Mouse (Mus musculus): ENCODE data around the gene Mcl1. TPM values are rescaled to one million over a fixed set of nuclear protein-coding genes. Genes with fewer than 3 reads are reported as not detected.
"Not testable (repeated sequence)": the region's sequence is repeated elsewhere in the genome, so short reads cannot be mapped to it uniquely, and the experiment has no call there.

Mcl1 gene
- polyA plus RNA-seq, 1 experiment from 2014 or later, result 54.1 TPM

DNA sequence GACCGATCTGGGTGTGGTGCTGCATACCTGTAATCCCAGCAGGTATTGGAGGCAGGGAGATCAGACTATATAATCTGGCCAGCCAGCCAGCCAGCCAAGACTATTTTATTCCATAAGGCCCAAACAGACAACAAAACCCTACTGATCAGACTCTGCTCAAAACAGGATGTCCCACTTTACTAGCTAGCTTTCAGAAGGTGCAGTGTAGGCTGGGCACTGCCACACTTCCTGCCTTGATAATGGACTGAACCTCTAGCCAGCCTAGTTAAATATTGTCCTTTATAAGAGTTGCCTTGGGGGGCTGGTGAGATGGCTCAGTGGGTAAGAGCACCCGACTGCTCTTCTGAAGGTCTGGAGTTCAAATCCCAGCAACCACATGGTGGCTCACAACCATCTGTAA, 32.0 kb downstream of the Mcl1 start:
- H3K36me3 ChIP-seq; H3K27me3 ChIP-seq (replicated peaks); H3K4me2 ChIP-seq; H3K9ac ChIP-seq; H3K9me3 ChIP-seq; ATAC-seq (ENCODE audit: insufficient read depth, low FRiP score, low read depth); H3K4me3 ChIP-seq (replicated peaks): not testable (repeated sequence)
- H3K27ac ChIP-seq, result 0 out of 2 replicates have a peak overlapping the region, but pooled peaks have one; percentile 32
- peaks cover 25% of the 10 kb centered on the region for H3K4me1 ChIP-seq
- WGBS, result 79% methylated on average over 2 of the region's 2 CpGs

DNA sequence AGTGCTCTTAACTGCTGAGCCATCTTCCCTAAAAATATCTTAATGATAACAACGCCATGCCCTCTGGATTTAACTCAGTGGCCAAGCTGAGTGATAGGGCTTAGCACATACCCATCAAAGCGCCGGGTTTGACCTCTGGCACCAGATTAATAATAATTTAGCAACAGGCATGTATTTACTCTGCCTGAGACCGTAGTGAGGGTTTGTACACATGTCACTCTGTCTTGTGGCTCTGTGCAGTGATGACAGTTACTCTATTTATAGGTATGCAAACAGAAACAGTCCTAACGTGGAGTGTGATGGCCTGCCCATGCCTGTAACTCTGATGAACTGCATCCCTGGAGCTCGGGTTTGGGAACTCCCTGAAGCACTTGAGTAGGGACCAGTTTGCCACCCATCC, 34.1 kb downstream of the Mcl1 start:
- no peak overlapping the region for H3K4me3 ChIP-seq (replicated peaks)
- ATAC-seq (ENCODE audit: insufficient read depth, low FRiP score, low read depth), result no peak
- H3K36me3 ChIP-seq, result no peaks in the 10 kb centered on the region
- H3K4me2 ChIP-seq, result no peak overlapping the region
- H3K27me3 ChIP-seq (replicated peaks), result no peaks in the 10 kb centered on the region
- WGBS, result 56% methylated on average over 6 of the region's 6 CpGs
- H3K9ac ChIP-seq, result no peak overlapping the region
- no peak overlapping the region for H3K27ac ChIP-seq
- H3K4me1 ChIP-seq, result peaks cover 14% of the 10 kb centered on the region; the same call in 1 of the 2 replicates
- no peaks in the 10 kb centered on the region for H3K9me3 ChIP-seq

DNA sequence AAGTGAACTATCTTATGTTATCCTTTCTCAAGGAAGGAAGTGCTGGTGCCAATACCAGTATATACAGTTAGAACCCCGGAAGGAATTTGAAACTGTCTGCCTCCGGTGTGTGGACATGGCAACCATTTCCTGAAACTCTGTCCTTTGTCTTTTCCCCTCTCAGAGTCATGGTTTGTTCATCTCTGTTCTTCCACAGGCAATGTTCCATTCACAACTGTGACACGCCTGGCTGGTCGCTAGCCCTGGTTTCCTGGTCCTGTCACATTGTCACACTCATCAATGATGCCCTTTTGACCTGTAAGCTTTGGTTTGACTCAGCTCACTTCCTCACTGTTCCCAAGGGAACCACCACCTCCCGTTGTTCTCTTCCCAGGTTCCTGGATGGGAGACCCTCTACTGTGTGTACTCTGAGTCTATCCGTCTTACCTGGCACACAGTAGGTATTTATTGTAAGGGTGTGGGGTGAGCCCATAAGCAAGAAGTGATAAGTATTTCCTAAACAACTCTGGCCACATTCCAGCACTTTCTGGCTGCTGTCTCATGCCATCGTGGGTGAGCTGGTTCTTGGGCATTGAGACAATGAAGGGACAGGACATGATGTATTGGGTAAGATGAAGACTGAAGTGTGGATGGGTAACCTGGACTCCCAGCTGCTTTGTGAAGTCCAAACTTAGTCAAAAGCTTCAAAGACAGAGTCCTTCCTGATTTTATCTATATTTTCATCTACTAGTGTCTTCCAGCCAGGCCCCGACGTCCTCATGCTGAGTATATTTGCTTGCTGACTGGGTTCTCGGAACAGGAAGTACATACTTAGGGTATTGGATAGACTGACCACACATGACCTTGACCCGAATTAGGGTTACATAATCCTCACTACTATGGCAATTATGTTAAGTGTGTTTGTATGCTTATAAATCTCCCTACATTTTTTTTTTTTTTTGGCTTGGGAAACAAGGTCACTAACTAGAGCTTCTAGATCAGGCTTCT, 35.5 kb downstream of the Mcl1 start:
- no peak overlapping the region; the same call in 1 of the 2 replicates for H3K27ac ChIP-seq
- ATAC-seq (ENCODE audit: insufficient read depth, low FRiP score, low read depth), result no peak

DNA sequence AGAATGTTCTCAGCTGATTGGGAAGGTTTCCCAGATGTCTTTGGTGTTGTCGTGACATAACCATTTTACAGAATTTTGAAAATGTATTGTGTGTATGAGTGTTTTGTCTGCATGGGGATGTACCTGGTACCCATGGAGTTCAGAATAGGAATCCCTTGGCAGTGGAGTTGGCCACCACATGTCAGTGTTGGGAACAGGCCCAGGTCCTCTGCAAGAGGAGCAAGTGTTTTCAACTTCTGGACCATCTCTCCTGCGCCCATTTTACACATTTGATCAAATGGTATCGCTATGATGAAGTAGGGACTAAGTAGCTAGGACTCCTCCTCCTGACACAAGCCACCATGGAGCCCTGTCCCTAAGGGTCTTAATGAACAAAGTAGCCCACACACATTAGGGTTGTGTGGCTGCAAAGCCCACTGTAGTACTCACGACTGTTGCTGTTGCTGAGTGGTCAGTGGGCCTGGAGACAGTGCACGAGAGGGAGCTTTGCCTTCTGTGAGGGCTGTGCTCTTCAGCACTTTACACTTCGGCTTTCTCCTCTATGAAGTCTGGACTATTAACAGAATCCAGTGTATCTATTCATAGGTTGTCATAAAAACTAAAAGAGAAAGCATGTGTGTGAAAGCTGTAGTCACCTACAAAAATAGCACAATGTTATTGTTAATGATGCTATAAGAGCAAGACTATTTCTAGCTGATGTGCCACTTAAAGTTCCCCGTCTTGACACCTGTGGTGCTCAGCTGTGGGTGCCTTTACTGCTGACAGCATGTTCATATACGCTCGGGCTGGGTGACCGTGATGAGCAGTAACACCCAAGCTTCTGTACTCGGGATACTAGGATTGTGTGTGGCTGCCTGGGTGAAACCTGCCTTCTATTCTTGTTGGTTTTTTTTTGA, 36.5 kb downstream of the Mcl1 start:
- H3K27ac ChIP-seq, result no peak overlapping the region
- peaks cover 5% of the 10 kb centered on the region; the same call in 1 of the 2 replicates for H3K4me1 ChIP-seq
- no peak overlapping the region for H3K4me3 ChIP-seq (replicated peaks)
- no peaks in the 10 kb centered on the region for H3K27me3 ChIP-seq (replicated peaks)
- no peak for ATAC-seq (ENCODE audit: insufficient read depth, low FRiP score, low read depth)
- no peak overlapping the region for H3K4me2 ChIP-seq
- H3K9ac ChIP-seq, result no peak overlapping the region
- no peaks in the 10 kb centered on the region for H3K9me3 ChIP-seq
- WGBS, result 84% methylated on average over 11 of the region's 11 CpGs
- no peaks in the 10 kb centered on the region for H3K36me3 ChIP-seq

More for the DNA sequence above, 35.5 kb downstream of the Mcl1 start:
- Histone ChIP-seq H3K9ac (no peak overlapping the region), H3K9me3 (no peaks in the 10 kb centered on the region), H3K4me2 (no peak overlapping the region), H3K36me3 (no peaks in the 10 kb centered on the region), H3K27me3 (replicated peaks) (no peaks in the 10 kb centered on the region), H3K4me1 (peaks cover 9% of the 10 kb centered on the region; the same call in 1 of the 2 replicates), H3K4me3 (replicated peaks) (no peak overlapping the region)
- WGBS, result 60% methylated on average over 11 of the region's 11 CpGs

DNA sequence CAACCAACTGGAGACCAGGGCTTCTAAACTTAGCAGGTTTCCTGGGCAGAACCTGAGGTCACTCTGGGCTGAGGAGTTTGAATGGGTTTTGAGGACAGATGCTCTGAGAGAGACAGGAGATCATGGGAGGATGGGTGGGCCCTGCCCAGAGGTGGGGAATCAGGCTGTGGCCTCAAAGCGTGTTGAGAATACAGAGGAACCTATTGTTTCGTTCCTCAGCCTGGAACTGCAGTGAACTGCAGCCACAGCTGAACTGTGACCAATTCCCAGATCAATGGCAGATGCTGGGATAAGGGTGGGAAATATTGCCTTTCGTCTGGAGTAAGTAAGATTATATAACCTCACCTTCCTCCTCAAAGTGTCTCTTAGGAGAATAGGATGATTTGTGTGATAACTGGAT, 37.2 kb downstream of the Mcl1 start:
- peaks cover 11% of the 10 kb centered on the region for H3K4me1 ChIP-seq
- no peak for ATAC-seq (ENCODE audit: insufficient read depth, low FRiP score, low read depth)
- H3K4me3 ChIP-seq (replicated peaks), result no peak overlapping the region
- no peak overlapping the region for H3K4me2 ChIP-seq
- 54% methylated on average over 3 of the region's 3 CpGs for WGBS
- H3K36me3 ChIP-seq, result no peaks in the 10 kb centered on the region
- no peak overlapping the region for H3K27ac ChIP-seq
- no peaks in the 10 kb centered on the region for H3K27me3 ChIP-seq (replicated peaks)
- no peak overlapping the region for H3K9ac ChIP-seq
- H3K9me3 ChIP-seq, result no peaks in the 10 kb centered on the region

DNA sequence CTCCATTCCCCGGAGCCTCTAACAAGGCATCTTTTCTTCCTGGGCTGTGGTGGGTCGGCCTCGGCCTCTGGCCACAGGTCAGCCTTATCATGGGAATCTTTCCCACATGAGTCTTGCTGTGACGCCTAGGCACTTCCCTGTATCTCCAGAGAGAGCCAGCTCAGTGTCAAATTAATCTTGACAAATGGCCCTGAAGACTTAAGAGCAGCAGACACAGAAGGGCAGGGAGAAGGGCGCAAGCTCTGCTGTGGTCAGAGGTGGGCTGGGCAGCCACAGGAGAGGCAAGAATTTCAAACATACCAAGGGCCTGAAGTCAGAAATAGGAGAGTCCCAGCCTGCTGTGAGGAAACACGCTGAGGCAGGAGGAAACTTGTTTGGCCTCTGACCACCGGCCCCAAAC, 37.8 kb downstream of the Mcl1 start:
- Histone ChIP-seq H3K4me3 (replicated peaks) (no peak overlapping the region), H3K27me3 (replicated peaks) (no peaks in the 10 kb centered on the region), H3K9me3 (no peaks in the 10 kb centered on the region), H3K27ac (0 out of 2 replicates have a peak overlapping the region, but pooled peaks have one; percentile 26), H3K9ac (no peak overlapping the region), H3K36me3 (no peaks in the 10 kb centered on the region), H3K4me2 (no peak overlapping the region), H3K4me1 (peaks cover 13% of the 10 kb centered on the region)
- peak; percentile 47 for ATAC-seq (ENCODE audit: insufficient read depth, low FRiP score, low read depth)
- 24% methylated on average over 7 of the region's 7 CpGs for WGBS

- no peak overlapping the region for H3K9ac ChIP-seq
- H3K27ac ChIP-seq, result no peak overlapping the region
- no peaks in the 10 kb centered on the region for H3K27me3 ChIP-seq (replicated peaks)
- 92% methylated on average over 4 of the region's 4 CpGs for WGBS
- peaks cover 20% of the 10 kb centered on the region for H3K4me1 ChIP-seq
- no peaks in the 10 kb centered on the region for H3K9me3 ChIP-seq
- no peaks in the 10 kb centered on the region for H3K36me3 ChIP-seq
- no peak for ATAC-seq (ENCODE audit: insufficient read depth, low FRiP score, low read depth)
- no peak overlapping the region for H3K4me2 ChIP-seq
- no peak overlapping the region for H3K4me3 ChIP-seq (replicated peaks)
These were observed 39.7 kb downstream of the Mcl1 start for GRCm38 (mm10) chr3:95698286-95698685.

DNA sequence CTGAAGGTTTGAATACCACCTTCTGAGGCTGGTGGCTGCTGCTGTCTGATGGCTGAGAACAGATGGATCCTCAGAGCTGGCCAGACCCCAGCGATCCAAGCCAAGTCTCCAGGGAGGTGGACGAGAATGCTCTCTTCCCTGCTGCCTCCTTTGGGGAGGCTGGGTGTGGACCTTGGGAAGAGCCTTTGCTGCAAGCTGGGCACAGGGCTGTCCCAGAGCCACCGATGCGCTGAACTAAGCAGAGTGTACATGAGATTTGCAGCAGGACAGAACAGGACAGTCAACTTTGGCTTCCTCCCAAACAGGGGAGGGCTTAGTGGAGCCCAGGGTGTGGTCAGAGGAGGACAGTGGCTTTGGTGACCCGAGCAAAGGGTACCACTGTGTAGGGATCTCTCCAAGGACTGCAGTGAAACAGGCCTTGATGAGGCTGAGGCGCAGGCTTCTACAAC, 41.7 kb downstream of the Mcl1 start:
- Histone ChIP-seq H3K27ac (peak overlapping the region; percentile 88; the same call in 1 of the 2 replicates), H3K4me1 (peaks cover 20% of the 10 kb centered on the region), H3K9ac (no peak overlapping the region), H3K36me3 (no peaks in the 10 kb centered on the region), H3K4me3 (replicated peaks) (no peak overlapping the region), H3K9me3 (no peaks in the 10 kb centered on the region), H3K4me2 (no peak overlapping the region), H3K27me3 (replicated peaks) (no peaks in the 10 kb centered on the region)
- 60% methylated on average over 6 of the region's 6 CpGs for WGBS
- no peak for ATAC-seq (ENCODE audit: insufficient read depth, low FRiP score, low read depth)

- peaks cover 20% of the 10 kb centered on the region for H3K4me1 ChIP-seq
- no peak overlapping the region for H3K4me2 ChIP-seq
- 78% methylated on average over 2 of the region's 2 CpGs for WGBS
- ATAC-seq (ENCODE audit: insufficient read depth, low FRiP score, low read depth), result no peak
- peak overlapping the region; percentile 88 for H3K27ac ChIP-seq
- no peak overlapping the region for H3K9ac ChIP-seq
- H3K9me3 ChIP-seq, result no peaks in the 10 kb centered on the region
- no peak overlapping the region for H3K4me3 ChIP-seq (replicated peaks)
- no peaks in the 10 kb centered on the region for H3K27me3 ChIP-seq (replicated peaks)
- H3K36me3 ChIP-seq, result no peaks in the 10 kb centered on the region
These were observed 42.5 kb downstream of the Mcl1 start for GRCm38 (mm10) chr3:95701085-95701484.

- Histone ChIP-seq H3K27ac (peak overlapping the region; percentile 88), H3K36me3 (no peaks in the 10 kb centered on the region), H3K4me2 (peak overlapping the region; percentile 67), H3K9ac (peak overlapping the region; percentile 33; the same call in 1 of the 2 replicates), H3K4me1 (peaks cover 16% of the 10 kb centered on the region), H3K4me3 (replicated peaks) (peak overlapping the region; percentile 30), H3K27me3 (replicated peaks) (no peaks in the 10 kb centered on the region), H3K9me3 (no peaks in the 10 kb centered on the region)
- peak; percentile 96 for ATAC-seq (ENCODE audit: insufficient read depth, low FRiP score, low read depth)
- 7% methylated on average over 24 of the region's 24 CpGs for WGBS
These were observed 43.4 kb downstream of the Mcl1 start for GRCm38 (mm10) chr3:95701877-95702540.

DNA sequence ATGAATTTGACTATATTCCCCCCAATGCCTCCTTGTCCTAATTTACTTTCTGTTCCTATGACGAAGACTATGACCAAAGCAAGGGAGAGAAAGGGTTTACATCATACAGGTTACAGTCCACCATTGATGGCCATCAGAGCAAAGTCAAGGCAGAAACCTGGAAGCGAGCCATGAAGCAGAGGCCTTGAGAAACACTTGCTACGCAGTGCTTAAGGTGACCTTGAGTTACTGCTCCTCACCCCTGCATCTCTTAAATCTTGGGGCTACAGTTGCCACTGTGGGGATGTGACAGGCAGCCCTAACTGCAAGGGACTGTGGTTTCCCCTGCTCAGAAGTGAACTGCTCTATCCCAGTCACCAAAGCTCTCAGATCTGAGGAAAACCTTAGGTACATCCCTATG, 44.7 kb downstream of the Mcl1 start:
- 83% methylated on average over 3 of the region's 3 CpGs for WGBS
- no peak overlapping the region for H3K9ac ChIP-seq
- H3K27me3 ChIP-seq (replicated peaks), result no peaks in the 10 kb centered on the region
- no peak overlapping the region for H3K4me2 ChIP-seq
- H3K36me3 ChIP-seq, result no peaks in the 10 kb centered on the region
- no peak overlapping the region for H3K27ac ChIP-seq
- H3K9me3 ChIP-seq, result no peaks in the 10 kb centered on the region
- ATAC-seq (ENCODE audit: insufficient read depth, low FRiP score, low read depth), result no peak
- peaks cover 16% of the 10 kb centered on the region for H3K4me1 ChIP-seq
- no peak overlapping the region for H3K4me3 ChIP-seq (replicated peaks)

Measured in stomach, embryonic 15.5 days (tissue).